ENCODE assay signal across 9 mouse cellular contexts in the genomic region with DNA sequence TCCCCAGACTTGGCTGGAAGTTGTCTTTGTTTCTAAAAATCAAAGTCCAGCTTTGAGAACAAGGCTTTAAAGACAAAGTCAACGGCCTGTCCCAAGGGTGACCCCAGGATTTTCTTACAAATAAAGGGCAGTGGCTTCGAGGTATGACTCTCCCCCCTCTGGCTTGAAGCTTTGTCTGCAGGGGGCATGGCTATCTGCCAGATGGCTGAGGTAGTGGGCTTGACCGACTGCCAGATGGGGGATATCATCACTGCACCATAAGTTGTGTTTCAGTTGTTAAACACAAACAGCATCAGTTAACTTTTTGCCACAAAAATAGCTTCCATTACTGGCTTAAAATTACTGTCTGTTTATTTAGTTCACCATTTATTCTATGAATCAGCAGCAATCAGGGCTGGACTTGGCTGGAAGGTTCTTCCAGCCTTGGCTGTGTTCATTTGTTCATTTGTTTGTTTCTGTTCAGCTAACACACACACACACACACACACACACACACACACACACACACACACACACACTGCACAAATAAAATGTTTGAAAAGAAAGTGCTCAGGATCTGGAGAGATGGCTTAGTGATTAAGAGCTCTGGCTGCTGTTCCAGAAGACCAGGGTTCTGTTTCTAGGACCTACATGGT. TPM values are rescaled to one million over a fixed set of nuclear protein-coding genes. Genes with fewer than 3 reads are reported as not detected.
DNase-seq lines count a peak whose midpoint lies in the region; ATAC-seq lines count a peak whose summit lies in the region.
"Had no signal": no experiment of that assay in that cellular context is flagged by ENCODE, and none has a peak within 500 bp of the region (broad histone marks: within the 10 kb centered on the region; RNA-seq: fewer than 3 reads in every experiment).

No protein-coding gene starts in this region.

- whole genome bisulfite sequencing in embryonic facial prominence, embryonic 15.5 days, result 10% methylated on average over 3 of the region's 3 CpGs
- WGBS in midbrain, embryonic 14.5 days, result under 1% methylated on average over 3 of the region's 3 CpGs

- H3K4me2 ChIP-seq in embryonic facial prominence, embryonic 15.5 days (replicated peaks), result no peak overlapping the region
- no peak overlapping the region for H3K4me2 ChIP-seq in midbrain, embryonic 14.5 days (ENCODE audit: low read length)
- H3K4me2 ChIP-seq: heart, embryonic 13.5 days had no signal

- H3K9me3 ChIP-seq in embryonic facial prominence, embryonic 15.5 days (replicated peaks), result no peaks in the 10 kb centered on the region
- H3K9me3 ChIP-seq in midbrain, embryonic 14.5 days (ENCODE audit: control insufficient read depth, low read length), result no peaks in the 10 kb centered on the region
- H3K9me3 ChIP-seq: heart, embryonic 13.5 days had no signal

- H3K9ac ChIP-seq in embryonic facial prominence, embryonic 15.5 days, result no peak overlapping the region
- H3K9ac ChIP-seq in midbrain, embryonic 14.5 days (replicated peaks; ENCODE audit: low read length), result no peak overlapping the region
- H3K9ac ChIP-seq: heart, embryonic 13.5 days had no signal

- H3K36me3 ChIP-seq in embryonic facial prominence, embryonic 15.5 days, result no peaks in the 10 kb centered on the region
- H3K36me3 ChIP-seq in midbrain, embryonic 14.5 days (ENCODE audit: control insufficient read depth, insufficient read depth, low read length), result no peaks in the 10 kb centered on the region
- H3K36me3 ChIP-seq: heart, embryonic 13.5 days had no signal

- intact Hi-C loops in left cerebral cortex, postnatal 4 days (cut with DNase I), result no loop called here

- peak overlapping the region; percentile 55; the same call in 1 of the 2 replicates for H3K27ac ChIP-seq in embryonic facial prominence, embryonic 15.5 days (replicated peaks)
- H3K27ac ChIP-seq in midbrain, embryonic 14.5 days (replicated peaks; ENCODE audit: low read depth, low read length), result no peak overlapping the region
- H3K27ac ChIP-seq: heart, embryonic 13.5 days had no signal

- no peak overlapping the region for H3K4me3 ChIP-seq in embryonic facial prominence, embryonic 15.5 days (replicated peaks)
- H3K4me3 ChIP-seq in midbrain, embryonic 14.5 days (replicated peaks; ENCODE audit: low read depth, low read length), result no peak overlapping the region
- H3K4me3 ChIP-seq: heart, embryonic 13.5 days had no signal

- H3K4me1 ChIP-seq in embryonic facial prominence, embryonic 15.5 days, result 0 out of 2 replicates have a peak, but pooled peaks cover 13% of the 10 kb centered on the region
- 0 out of 2 replicates have a peak, but pooled peaks cover 4% of the 10 kb centered on the region for H3K4me1 ChIP-seq in midbrain, embryonic 14.5 days (ENCODE audit: control insufficient read depth, insufficient read depth, low read length)

- peak; percentile 76 for DNase-seq in left cerebral cortex, postnatal 4 days
- no peak for DNase-seq in left cerebral cortex, adult 11 months (ENCODE audit: low spot score)
- DNase-seq in brain, adult 2 months (ENCODE audit: low read depth, low spot score), result peak; percentile 24
- peak; percentile 69 for DNase-seq in midbrain, embryonic 14.5 days
- DNase-seq in kidney, adult 11 months, result no peak
- DNase-seq in gastrocnemius, postnatal 4 days (ENCODE audit: low spot score in 2 of 2), result no peak
- DNase-seq: cerebellum, adult 11 months had no signal

- ATAC-seq in embryonic facial prominence, embryonic 15.5 days (ENCODE audit: insufficient number of reproducible peaks, low FRiP score, low TSS enrichment, low read depth), result no peak; the same call in 1 of the 2 replicates
- no peak for ATAC-seq in midbrain, embryonic 14.5 days (ENCODE audit: low FRiP score, low TSS enrichment)

- H3K27me3 ChIP-seq in embryonic facial prominence, embryonic 15.5 days, result no peaks in the 10 kb centered on the region
- no peaks in the 10 kb centered on the region for H3K27me3 ChIP-seq in midbrain, embryonic 14.5 days (ENCODE audit: control insufficient read depth, insufficient read depth, low read length)
- H3K27me3 ChIP-seq: heart, embryonic 13.5 days had no signal

RNA-seq across cellular contexts. Expression of gene Knop1, which starts 33.1 kb away (rescaled TPM):
- total RNA-seq in left cerebral cortex, postnatal 4 days (2021), result 10 to 100 TPM; 42.8 to 46.3 TPM
- 86.7 and 95.2 TPM in 2 replicates for polyA plus RNA-seq in embryonic facial prominence, embryonic 15.5 days (2015; fragmentation: Nextera tagmentation; extraction: Ambion mirVana)
- polyA plus RNA-seq in midbrain, embryonic 14.5 days (2014; fragmentation: Nextera tagmentation; extraction: Ambion mirVana), result 64.9 and 69.5 TPM in 2 replicates
- total RNA-seq in gastrocnemius, postnatal 4 days (2021), result 10 to 100 TPM; 32.5 to 35.2 TPM

RNA-seq across cellular contexts. Expression of gene Iqck, which starts 33.6 kb away (rescaled TPM):
- 1 to 10 TPM; 3.5 to 4.0 TPM for total RNA-seq in left cerebral cortex, postnatal 4 days (2021)
- polyA plus RNA-seq in embryonic facial prominence, embryonic 15.5 days (2015; fragmentation: Nextera tagmentation; extraction: Ambion mirVana), result 4.3 and 5.4 TPM in 2 replicates
- polyA plus RNA-seq in midbrain, embryonic 14.5 days (2014; fragmentation: Nextera tagmentation; extraction: Ambion mirVana), result 3.8 and 3.9 TPM in 2 replicates
- total RNA-seq in gastrocnemius, postnatal 4 days (2021), result 1 to 10 TPM in 1 of 2 experiments, under 1 TPM in 1; 0.73 to 1.6 TPM

Comparison
In these comparisons a context has a peak if more than half of its experiments do, and no peak if none do; other contexts are left out.
1. DNase-seq: peak in left cerebral cortex, postnatal 4 days (single experiment), brain, adult 2 months (single experiment) and midbrain, embryonic 14.5 days (single experiment); none in left cerebral cortex, adult 11 months (single experiment), kidney, adult 11 months (single experiment) and gastrocnemius, postnatal 4 days (0 of 2).